Mouse (Mus musculus) CD4-positive, CD25-positive, alpha-beta regulatory T cell, adult 2 months (primary cell): ENCODE measurements around the gene Krt72.
A peak's percentile ranks its signal among the peaks of the same experiment; 100 is the strongest.

Experiments
- DNase-seq: peaks from one replicate; pipeline ENCODE4 v3.0.0-alpha.2; 2012; ENCODE audit warnings: low read depth, low spot score

The Krt72 gene

DNA sequence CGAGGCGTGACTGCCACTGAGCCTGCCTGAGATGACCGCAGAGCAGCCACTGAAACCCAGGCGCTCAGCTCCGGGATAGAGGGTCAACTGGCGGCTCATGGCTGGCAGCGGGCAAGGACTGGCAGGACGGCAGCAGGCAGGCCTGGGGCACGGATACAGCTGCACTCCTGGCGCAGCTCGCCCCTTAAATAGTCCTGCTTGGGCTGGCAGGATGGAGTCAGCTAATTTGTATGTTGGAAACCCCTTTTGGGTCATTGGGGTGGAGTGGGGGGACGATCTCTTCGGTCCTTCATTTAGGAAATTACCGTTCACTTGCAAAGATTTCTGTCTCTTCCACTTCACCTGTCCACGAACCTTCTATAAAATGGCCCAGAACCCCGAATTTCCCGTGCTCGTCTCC is at the start of gene Krt72:
Gene Krt72 (minus strand): TSS at position 101 of the 400 bp plus-strand sequence.
- no peak for DNase-seq

DNA sequence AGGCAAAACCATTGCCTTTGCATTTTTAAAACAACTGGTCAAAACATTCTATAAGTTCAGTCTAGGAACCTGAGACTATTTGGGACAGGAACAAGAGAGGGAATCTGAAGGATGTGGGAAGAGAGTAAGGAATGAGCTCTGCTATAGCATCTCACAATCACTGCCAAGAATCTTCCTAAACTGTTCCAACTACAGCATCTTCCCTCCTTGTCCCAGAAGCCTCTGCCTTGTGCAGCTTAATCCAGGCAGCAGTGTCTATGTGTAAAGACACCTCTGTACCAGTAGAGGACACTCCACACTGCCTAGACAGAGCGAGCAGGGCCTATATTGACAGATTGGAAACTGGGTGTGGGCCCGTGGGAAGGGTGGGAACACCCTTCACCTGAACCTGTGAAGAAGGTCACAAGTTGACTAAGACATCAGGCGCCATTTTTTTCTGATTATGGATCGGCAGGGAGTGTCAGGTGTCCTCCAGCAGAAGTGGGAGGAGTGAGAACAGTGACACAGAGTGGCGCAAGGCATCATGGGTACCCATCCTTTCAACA is 48.6 kb upstream of the Krt72 start:
- no peak for DNase-seq

DNA sequence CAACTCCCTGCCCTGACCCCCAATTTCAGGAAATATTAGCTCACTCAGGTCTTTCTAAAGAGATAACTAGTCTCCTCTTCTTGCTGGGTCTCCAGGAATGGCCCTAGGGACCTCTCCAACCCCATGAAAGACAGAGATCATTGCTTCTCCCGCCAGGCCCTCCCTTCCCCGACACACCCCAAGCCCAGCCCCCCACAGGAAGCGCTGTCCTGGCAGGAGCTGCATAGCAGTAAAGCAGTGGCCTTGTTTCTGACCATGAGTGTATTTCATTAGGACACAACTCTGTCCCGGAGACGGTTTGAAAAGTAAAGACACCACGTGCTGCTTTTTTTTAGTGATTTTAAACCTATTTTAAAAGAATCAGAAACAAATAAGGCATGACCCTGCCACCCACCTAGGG is 46.9 kb upstream of the Krt72 start:
- no peak for DNase-seq

DNA sequence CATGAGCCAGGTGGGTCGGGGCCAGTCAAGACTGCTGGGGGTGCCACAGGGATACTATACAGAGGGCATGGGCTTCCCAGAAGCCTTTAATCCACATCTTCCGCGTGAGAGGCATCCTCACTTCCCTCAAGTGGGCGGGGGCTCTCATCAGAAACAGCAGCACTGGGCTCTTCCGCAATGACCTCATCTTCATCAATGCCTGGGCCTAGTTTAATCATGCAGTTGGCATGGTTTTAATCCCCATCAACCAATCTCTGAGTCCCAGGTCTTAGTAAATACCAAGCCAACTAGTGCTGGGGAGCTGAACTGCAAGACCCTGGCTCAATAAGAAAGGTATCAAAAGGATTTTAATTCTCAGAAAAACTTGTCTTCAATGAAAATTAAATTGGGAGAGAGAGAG is 43.2 kb upstream of the Krt72 start:
- no peak for DNase-seq

DNA sequence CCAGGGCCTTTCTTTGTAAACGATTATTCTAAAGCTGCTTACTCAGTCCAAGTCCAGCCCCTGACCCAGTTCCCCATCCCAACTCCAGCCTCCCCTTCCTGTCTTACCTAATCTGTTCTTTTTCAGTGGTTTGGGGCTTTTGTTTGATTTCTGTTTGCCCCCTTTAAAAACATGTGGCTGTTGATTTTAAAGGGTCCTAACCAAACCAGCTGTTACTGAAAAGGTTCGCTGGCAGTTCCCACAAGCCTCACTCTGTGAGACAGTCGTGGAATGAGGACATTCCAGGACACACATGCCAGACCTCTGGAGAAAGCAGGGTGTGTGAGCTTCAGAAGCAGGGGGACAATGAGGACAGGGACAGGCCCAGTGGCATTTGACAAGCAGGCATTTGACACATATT is 35.5 kb upstream of the Krt72 start:
- DNase-seq, result no peak

DNA sequence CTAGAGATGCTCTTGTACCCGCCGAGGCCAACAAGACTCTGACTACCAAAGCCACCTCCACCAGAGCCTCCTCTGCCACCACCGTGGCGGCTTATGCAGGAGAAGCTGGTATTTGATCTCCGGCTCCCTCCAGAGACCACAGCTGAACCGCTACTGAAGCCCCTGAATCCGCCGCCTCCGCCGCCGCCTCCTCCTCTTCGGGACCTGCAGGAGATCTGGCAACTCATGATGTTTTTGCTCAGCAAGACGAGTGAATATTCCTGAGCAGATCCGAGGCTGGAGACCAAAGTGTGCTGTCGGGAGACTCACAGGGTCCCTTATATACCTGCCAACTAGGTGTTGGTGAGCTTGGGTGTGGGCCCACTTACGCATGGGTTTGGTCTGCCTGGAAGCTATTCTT is 31.6 kb upstream of the Krt72 start, which contains the start of gene Krt2:
Gene Krt2 (minus strand): TSS at position 295 of the 400 bp plus-strand sequence.
- no peak for DNase-seq

DNA sequence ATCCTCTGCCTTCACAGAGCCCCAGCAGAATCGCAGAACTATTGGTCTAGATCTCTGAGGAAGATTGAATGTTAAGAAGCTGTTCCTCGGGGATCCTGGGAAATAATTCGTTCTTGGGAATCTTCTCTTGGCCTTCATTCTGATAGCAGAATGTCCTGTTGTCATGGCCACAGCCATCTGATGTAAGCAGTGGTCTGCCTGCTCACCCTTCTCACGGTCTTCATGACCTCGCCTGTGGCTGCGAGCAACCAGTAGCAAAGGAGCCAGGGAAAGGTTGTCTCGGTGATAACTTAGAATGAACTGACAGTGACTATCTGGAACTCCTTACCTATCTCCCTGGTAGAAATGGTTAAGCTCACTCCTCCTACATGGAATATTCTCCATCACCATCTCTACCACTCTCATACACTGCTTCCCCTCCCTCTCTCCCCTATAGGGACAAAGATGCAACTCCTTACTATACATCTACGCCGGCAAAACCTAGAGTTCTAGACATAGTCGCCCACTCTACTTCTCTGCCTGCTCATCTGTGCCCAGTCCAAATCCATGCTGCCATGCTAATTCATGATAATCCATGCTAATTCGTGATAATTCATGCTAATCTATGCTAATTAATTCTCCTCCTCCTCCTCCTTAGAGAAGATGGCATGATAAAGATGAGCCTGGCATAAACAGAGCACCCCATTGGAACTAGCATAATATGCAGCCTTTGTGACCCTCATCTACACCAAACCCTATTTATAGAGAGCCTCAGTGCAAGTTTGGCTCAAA is 17.0 kb upstream of the Krt72 start:
- no peak for DNase-seq

DNA sequence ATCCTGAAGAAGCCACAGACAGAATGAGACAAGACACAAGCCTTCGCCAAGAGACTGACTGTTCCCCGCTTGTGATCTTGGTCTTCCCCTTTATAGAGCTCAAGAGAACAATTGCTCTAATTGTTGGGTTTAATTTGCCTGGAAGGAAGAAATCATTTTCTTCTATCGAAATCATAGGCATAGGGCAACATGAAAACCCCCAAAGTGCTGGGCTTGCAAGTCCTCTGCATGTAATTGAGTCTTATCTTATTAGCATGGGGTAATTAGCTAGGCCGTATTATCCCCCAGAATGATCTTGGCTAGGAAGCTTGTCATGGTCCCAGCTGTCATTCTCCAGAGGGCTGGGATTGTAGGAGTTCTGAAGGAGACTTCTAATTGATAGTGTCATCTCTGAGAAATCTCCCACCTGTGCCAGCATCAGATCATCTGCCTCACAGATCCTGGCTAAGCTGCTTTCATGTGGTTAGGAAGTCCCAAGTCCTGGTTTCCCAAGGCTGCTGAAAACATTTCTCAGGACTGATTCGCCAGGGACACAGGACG is 16.1 kb upstream of the Krt72 start, which contains the start of gene Krt73:
Gene Krt73 (minus strand): TSS at position 51 of the 540 bp plus-strand sequence.
- DNase-seq, result no peak

DNA sequence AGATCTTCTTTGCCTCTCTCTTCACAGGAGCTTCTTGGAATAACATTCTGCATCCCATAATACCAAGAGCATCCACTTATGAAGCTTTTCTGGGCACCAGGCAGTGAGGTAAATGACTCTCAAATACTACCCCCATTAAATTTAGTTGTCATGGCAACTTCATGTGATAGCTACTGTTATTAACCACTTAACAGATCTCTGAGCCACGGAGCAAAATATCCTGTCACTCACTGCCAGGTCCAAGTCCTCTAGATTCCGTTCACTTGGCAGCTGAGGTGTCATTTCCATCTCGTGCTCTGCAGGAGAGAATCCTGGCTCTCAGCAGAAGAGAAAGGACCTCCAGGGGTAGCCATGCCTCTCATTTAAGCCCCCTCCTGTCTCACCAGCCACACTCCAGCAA is 4.6 kb upstream of the Krt72 start:
- DNase-seq, result no peak

DNA sequence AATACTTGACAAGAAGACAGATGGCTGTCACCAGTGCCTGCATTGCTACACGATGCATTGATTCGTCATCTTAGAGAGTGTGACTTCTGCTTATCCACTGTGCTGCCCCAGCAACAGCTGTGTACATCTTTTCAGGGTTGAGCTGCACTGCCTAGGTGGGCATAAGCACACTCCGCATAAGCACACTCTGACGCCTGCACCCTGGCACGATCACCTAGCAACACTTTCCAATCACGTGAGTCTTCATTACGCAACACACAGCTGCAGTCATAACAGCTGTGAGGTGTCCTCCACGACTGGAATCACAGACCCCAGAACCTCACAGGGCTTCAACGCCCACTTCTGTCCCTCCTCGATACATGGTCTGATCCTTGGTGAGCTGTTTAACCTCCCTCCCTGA is 12.8 kb downstream of the Krt72 start:
- DNase-seq, result no peak

DNA sequence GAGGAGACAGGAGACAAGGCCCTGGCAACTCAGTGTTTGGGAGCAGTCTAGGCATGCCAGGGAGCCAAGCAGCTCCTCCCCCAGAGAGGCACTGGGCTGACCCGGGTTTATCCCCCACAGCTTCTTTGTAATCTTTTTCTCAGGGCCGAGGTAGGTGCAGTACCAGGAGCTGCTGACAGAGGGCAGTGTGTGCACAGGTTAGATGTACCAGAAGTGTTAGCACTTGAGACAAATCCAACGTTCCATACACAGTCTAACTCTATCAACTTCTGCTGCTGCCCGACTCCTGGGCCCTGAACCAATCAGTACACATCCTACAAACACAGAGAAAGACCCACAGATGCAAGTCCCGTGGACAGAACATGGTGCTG is 13.6 kb downstream of the Krt72 start:
- DNase-seq, result peak; percentile 78

DNA sequence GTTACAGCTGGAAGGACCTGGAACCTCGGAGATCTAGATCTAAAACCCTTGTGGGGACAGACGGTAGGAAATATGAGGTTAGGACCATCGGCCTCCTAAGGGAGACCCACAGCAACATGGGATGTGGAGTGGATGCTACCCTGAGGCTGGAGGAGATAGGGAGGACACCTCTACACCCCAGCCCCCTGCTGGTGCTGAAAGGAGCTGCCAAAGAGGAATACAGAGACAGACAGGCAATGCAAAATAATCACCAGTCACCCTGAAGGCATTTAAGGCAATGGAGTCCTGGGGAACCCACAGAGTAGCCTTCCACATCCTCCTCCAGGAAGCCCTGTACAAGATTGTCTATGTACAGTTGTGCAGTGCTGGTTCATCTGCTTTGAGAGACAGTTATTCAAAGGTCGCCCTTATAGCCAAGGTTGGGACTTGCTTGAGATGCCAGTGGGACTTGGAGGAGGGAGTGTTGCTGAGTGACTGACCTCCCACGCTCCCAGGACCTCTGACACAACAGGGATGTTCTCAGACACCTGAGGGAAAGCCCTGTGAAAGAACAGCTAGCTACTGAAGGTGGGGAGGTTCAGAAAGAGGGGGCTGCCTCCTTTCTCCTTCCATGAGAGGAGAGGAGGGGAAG is 14.1 kb downstream of the Krt72 start:
- DNase-seq, result peak; percentile 7

DNA sequence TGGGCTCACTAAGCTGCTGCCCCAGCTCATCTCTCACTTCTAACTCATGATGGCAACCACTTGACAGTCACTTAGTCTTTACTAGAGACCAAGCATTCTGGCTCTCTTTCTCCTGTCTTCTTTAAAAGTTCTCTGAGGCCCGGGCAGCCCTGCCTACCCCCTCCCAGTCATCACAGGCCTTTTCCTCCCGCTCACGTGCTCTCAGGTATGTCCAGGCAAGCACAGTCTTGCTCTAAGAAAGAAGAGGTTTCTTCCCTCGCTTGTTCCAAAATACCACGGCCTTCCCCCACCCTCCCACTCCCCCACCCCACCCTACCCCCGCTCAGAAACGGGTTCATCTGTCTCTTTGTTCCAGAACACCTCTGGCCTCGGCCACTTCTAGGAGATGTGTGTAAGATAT is 16.0 kb downstream of the Krt72 start:
- DNase-seq, result no peak

DNA sequence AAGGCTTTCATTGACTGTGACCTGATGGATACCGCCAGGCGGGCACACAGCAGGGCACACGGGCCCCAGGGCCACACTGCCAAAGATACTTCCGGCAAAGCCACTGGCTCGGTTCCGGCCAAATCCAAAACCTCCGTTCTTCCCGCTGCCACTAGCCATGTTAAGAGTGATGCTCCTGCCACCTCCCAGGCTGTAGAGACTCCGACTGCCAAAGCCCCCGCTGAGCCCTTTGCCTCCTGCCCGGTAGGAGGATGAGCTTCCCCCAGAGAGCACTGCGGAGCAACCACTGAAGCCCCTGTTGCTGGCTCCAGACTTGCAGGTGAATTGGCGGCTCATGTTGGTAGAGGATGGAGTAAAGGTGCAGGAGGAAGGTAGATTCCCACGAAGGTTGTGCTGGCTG is 43.5 kb downstream of the Krt72 start, which contains the start of gene Krt71:
Gene Krt71 (minus strand): TSS at position 399 of the 400 bp plus-strand sequence.
- DNase-seq, result no peak

DNA sequence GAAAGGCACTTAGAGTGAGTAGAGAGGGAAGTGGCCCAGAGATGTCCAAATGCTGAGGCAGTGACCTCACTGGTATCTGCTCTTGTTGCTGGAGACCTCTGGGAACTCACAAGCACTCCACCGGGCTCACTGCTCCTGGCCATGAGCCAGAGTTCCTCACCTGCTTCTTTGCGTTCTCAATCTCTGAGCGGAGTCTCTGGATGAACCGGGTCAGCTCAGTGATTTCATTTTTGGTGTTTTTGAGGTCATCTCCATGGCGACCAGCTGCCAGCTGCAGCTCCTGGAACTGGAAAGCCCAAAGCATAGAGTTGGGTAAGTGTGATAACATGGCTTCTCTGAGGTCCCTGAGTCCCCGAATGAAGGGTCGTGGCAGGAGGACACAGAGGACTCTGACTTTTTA is 48.5 kb downstream of the Krt72 start:
- no peak for DNase-seq

DNA sequence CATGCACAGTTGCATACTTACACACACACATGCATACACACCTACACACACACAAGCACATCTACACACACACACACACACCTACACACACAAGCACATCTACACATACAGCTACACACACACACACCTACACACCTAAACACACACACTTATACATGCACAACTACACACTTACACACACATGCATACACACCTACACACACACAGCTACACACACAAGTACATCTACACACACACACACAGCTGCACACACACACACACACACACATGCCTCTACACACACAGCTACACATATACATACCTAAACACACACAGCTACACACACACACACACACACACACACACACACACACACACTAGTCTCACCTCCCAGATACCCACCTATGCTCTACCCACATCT is 55.6 kb downstream of the Krt72 start:
- no peak for DNase-seq
